Mouse (Mus musculus): ENCODE data around the gene Ppp4r3b. TPM values are rescaled to one million over a fixed set of nuclear protein-coding genes. Genes with fewer than 3 reads are reported as not detected.

The Ppp4r3b gene
- 69.0 and 80.4 TPM in 2 replicates for polyA plus RNA-seq (2015; fragmentation: Nextera tagmentation; extraction: Ambion mirVana)

DNA sequence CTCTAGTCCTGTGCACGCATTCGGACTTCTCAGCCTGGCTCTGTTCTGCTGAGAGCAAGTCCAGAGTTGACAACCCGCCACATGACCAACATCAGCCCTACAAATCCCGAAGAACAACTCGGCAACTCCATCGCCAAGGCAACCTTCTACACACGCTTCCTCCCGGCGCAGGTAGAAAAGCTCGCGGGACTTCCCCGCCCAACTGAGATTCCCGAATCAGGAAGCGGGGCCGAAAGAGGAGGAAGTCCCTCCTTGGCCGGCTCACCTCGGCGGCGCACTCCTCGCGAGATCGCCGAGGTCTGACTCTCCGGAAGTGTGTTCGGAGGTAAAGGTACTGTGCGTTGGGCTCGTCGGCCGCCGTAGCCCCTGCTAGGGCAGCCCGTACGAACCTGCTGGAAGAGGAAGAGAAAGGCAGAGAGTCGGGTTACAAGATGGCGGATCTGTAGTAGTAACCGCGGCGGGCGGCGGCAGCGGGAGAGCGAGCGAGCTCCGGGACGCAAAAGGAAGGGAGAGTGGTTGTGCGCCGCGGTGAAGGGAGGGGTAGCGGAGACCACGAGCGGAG lies at the start of gene Ppp4r3b:
TSS of gene Ppp4r3b (plus strand) at position 328 of the 562 bp plus-strand sequence.
- Histone ChIP-seq H3K9me3 (replicated peaks; ENCODE audit: control insufficient read depth, low read length, poor library complexity, severe bottlenecking) (no peaks in the 10 kb centered on the region), H3K4me3 (ENCODE audit: low read depth, low read length) (peak within 1 kb of the TSS; percentile 98), H3K27me3 (ENCODE audit: control insufficient read depth, insufficient read depth, low read depth, low read length) (no peaks in the 10 kb centered on the region), H3K4me2 (ENCODE audit: low read length) (peak within 1 kb of the TSS; percentile 92), H3K9ac (ENCODE audit: low read depth, low read length) (peak within 1 kb of the TSS; percentile 98), H3K27ac (ENCODE audit: low read length) (peak within 1 kb of the TSS; percentile 97), H3K36me3 (ENCODE audit: control insufficient read depth, insufficient read depth, low read length) (no peaks in the 10 kb centered on the region), H3K4me1 (ENCODE audit: control insufficient read depth, insufficient read depth, low read length) (peaks cover 21% of the 10 kb centered on the region)
- peak; percentile 99 for ATAC-seq
- under 1% methylated on average over 50 of the region's 50 CpGs for WGBS

DNA sequence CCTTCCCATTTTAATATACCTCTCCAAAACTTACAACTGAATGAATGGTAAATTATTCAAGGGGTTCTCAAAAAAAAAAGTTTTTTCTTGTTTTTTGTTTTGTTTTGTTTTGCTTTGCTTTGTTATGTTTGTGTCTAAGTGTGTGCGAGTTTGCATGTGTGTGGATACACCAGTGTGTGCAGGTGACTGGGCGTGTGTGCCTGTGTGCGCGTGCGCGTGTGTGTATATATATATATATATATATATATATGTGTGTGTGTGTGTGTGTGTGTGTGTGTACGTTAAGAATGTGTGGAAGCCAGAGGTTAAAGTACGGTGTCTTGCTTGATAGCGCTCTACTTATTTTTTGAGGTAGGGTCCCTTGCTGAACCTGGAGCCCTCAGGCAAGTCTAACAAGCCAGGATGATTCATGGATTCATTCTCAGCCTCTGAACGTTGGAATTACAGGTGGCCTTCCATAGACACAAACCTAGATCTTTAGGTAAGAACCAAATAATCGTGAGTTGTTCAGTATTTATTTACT lies 42.8 kb upstream of the Ppp4r3b start:
- Histone ChIP-seq H3K27ac (ENCODE audit: low read length) (peak overlapping the region; percentile 69), H3K9ac (ENCODE audit: low read depth, low read length) (peak overlapping the region; percentile 83), H3K4me3 (ENCODE audit: low read depth, low read length) (peak overlapping the region; percentile 86), H3K36me3 (ENCODE audit: control insufficient read depth, insufficient read depth, low read length) (peaks cover 8% of the 10 kb centered on the region; the same call in 1 of the 2 replicates), H3K9me3 (replicated peaks; ENCODE audit: control insufficient read depth, low read length, poor library complexity, severe bottlenecking) (no peaks in the 10 kb centered on the region), H3K4me2 (ENCODE audit: low read length) (peak overlapping the region; percentile 50), H3K27me3 (ENCODE audit: control insufficient read depth, insufficient read depth, low read depth, low read length) (no peaks in the 10 kb centered on the region), H3K4me1 (ENCODE audit: control insufficient read depth, insufficient read depth, low read length) (peaks cover 5% of the 10 kb centered on the region)
- ATAC-seq = peak; percentile 80
- WGBS = 63% methylated on average over 11 of the region's 11 CpGs

DNA sequence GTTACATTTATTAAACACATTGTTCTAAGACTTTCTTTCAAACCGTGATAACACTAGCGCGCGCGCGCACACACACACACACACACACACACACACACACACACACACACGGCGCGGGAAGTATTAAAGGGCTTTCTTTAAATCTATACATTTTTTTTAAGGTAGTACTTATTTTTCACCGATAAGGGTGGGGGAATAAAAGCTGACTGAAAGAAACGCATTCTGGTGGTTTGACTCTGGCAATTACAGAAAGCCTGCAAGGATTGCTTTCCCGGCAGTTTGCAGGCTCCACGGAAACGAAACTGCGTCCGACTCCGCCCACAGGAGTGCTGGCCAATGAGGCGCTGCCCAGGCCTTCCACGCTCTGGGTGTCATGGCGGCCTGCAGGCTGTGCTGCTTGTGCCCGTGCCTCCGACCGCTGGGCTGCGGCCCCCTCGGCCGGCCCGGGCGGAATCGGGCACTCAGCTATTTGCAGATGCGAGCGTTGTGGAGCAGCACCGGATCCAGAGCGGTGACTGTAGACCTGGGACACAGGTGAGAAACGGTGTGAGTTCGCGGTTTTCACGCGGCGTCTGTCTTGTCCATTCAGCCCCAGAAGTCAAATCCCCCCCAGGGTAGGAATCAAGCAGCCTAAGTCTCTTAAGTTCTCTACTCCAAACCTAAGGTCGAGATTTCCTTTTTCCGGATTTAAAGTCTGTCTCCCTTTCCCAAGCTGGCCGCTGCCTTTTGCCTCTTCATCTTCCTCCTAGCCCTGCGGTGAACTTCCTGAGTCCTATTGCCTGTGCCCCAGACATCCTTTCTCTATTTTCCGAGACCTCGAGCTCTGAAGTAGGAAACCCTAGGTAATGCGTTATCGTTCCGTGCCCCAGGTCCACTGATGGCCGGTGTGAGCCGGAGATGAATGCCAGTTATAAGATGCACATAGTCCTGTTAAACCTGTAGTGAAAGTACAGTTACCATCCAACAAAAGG lies 42.0 kb upstream of the Ppp4r3b start, which contains the start of gene Pnpt1:
TSS of gene Pnpt1 (plus strand) at position 360 of the 971 bp plus-strand sequence.
- no peaks in the 10 kb centered on the region for H3K9me3 ChIP-seq (replicated peaks; ENCODE audit: control insufficient read depth, low read length, poor library complexity, severe bottlenecking)
- peaks cover 5% of the 10 kb centered on the region for H3K4me1 ChIP-seq (ENCODE audit: control insufficient read depth, insufficient read depth, low read length)
- H3K27ac ChIP-seq (ENCODE audit: low read length) = peak within 1 kb of the TSS; percentile 79
- 2% methylated on average over 50 of the region's 50 CpGs for WGBS
- peak within 1 kb of the TSS; percentile 83 for H3K9ac ChIP-seq (ENCODE audit: low read depth, low read length)
- peak; percentile 100 for ATAC-seq
- peak within 1 kb of the TSS; percentile 63 for H3K4me2 ChIP-seq (ENCODE audit: low read length)
- H3K4me3 ChIP-seq (ENCODE audit: low read depth, low read length) = peak within 1 kb of the TSS; percentile 86
- no peaks in the 10 kb centered on the region for H3K27me3 ChIP-seq (ENCODE audit: control insufficient read depth, insufficient read depth, low read depth, low read length)
- H3K36me3 ChIP-seq (ENCODE audit: control insufficient read depth, insufficient read depth, low read length) = peaks cover 8% of the 10 kb centered on the region; the same call in 1 of the 2 replicates

DNA sequence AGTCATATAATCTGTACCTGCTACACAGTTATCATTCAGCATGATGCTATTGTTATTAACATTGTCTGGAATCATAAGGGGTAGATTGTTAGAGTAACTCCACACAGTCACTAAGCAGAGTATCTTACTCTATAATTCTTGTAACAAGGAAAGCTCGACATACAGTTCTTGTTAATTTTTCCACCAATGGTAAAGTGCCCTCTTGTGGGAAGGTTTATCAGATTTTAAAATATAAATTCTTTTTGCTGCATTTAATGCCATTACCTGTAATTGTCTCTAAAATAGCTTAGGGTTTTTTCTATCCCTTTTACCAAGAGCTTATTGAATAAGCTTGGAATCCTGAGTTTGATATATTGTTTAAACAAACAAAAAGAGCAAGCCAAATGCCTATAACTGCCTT lies 32.0 kb upstream of the Ppp4r3b start:
- Histone ChIP-seq H3K4me3 (ENCODE audit: low read depth, low read length) (no peak overlapping the region), H3K4me1 (ENCODE audit: control insufficient read depth, insufficient read depth, low read length) (no peaks in the 10 kb centered on the region), H3K9ac (ENCODE audit: low read depth, low read length) (no peak overlapping the region), H3K4me2 (ENCODE audit: low read length) (no peak overlapping the region), H3K27me3 (ENCODE audit: control insufficient read depth, insufficient read depth, low read depth, low read length) (no peaks in the 10 kb centered on the region), H3K27ac (ENCODE audit: low read length) (no peak overlapping the region), H3K9me3 (replicated peaks; ENCODE audit: control insufficient read depth, low read length, poor library complexity, severe bottlenecking) (no peaks in the 10 kb centered on the region), H3K36me3 (ENCODE audit: control insufficient read depth, insufficient read depth, low read length) (peaks cover 10% of the 10 kb centered on the region; the same call in 1 of the 2 replicates)
- 55% methylated on average over 1 of the region's 1 CpGs for WGBS
- ATAC-seq = no peak

DNA sequence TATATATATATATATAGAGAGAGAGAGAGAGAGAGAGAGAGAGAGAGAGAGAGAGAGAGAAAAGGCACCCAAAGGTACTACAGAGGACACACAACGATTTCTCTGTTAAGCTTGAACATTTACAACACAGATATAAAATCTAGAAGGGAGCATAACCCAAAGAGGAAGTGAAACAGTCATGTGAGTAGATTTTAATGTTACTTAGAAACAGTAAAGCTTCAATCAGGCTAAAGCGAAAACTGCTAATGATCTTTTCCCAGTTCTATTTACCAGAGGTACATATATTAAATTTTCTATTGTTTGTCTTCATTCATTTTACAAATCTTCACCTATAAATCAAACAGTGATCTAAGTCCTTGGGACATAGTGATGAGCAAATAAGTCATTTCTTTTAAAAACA lies 23.8 kb upstream of the Ppp4r3b start:
- Histone ChIP-seq H3K36me3 (ENCODE audit: control insufficient read depth, insufficient read depth, low read length) (peaks cover 14% of the 10 kb centered on the region), H3K4me1 (ENCODE audit: control insufficient read depth, insufficient read depth, low read length) (no peaks in the 10 kb centered on the region), H3K4me3 (ENCODE audit: low read depth, low read length) (no peak overlapping the region), H3K27me3 (ENCODE audit: control insufficient read depth, insufficient read depth, low read depth, low read length) (no peaks in the 10 kb centered on the region), H3K9me3 (replicated peaks; ENCODE audit: control insufficient read depth, low read length, poor library complexity, severe bottlenecking) (no peaks in the 10 kb centered on the region), H3K4me2 (ENCODE audit: low read length) (no peak overlapping the region), H3K9ac (ENCODE audit: low read depth, low read length) (no peak overlapping the region), H3K27ac (ENCODE audit: low read length) (no peak overlapping the region)
- WGBS = 85% methylated on average over 2 of the region's 2 CpGs
- ATAC-seq = no peak

DNA sequence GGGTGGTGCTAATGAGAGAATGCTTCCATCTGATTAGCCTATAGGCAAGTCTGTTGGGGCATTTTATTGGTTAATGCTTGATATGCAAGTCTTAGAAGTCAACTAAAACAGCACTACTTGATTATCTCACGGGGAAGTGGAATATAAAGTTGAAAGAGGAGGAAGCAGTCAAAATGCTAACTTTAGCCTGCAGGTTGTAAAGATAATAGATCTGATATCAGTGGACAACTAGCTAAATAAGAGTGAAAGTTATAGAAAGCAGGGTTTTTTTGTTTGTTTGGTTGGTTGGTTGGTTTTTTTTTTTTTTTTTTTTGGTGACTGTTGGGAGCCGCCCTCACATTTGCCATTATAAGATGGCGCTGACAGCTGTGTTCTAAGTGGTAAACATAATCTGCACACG lies 9.1 kb upstream of the Ppp4r3b start:
- Histone ChIP-seq H3K9ac (ENCODE audit: low read depth, low read length) (no peak overlapping the region), H3K4me3 (ENCODE audit: low read depth, low read length) (no peak overlapping the region), H3K36me3 (ENCODE audit: control insufficient read depth, insufficient read depth, low read length) (peaks cover 17% of the 10 kb centered on the region), H3K9me3 (replicated peaks; ENCODE audit: control insufficient read depth, low read length, poor library complexity, severe bottlenecking) (no peaks in the 10 kb centered on the region), H3K4me2 (ENCODE audit: low read length) (no peak overlapping the region), H3K27ac (ENCODE audit: low read length) (no peak overlapping the region), H3K27me3 (ENCODE audit: control insufficient read depth, insufficient read depth, low read depth, low read length) (no peaks in the 10 kb centered on the region), H3K4me1 (ENCODE audit: control insufficient read depth, insufficient read depth, low read length) (no peaks in the 10 kb centered on the region)
- no peak for ATAC-seq
- WGBS = 98% methylated on average over 4 of the region's 4 CpGs

DNA sequence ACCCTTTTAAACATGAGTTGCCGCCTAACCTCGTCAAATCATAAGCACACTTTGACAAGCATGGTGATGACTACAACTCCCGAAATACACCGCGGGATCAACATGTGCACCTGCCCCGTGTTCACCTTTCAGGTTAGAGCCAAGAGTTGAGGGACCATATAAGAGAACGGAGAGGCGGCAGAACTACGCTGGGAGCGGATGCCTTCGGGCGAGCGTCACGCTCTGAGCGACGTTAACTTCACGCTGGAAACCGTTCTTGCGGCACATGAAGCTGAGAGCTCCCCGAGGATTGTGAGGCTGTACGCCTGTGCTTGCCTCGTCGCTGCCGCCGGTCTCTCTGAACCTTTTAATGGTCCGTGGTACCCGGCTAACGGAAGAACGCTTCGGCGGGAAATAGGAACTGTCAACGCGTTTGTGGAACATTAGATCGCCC lies 715 bp upstream of the Ppp4r3b start:
- H3K9me3 ChIP-seq (replicated peaks; ENCODE audit: control insufficient read depth, low read length, poor library complexity, severe bottlenecking) = no peaks in the 10 kb centered on the region
- peak overlapping the region; percentile 97 for H3K27ac ChIP-seq (ENCODE audit: low read length)
- H3K9ac ChIP-seq (ENCODE audit: low read depth, low read length) = peak overlapping the region; percentile 68
- peak overlapping the region; percentile 72 for H3K4me2 ChIP-seq (ENCODE audit: low read length)
- under 1% methylated on average over 34 of the region's 34 CpGs for WGBS
- H3K4me1 ChIP-seq (ENCODE audit: control insufficient read depth, insufficient read depth, low read length) = peaks cover 21% of the 10 kb centered on the region
- H3K27me3 ChIP-seq (ENCODE audit: control insufficient read depth, insufficient read depth, low read depth, low read length) = no peaks in the 10 kb centered on the region
- peak overlapping the region; percentile 98 for H3K4me3 ChIP-seq (ENCODE audit: low read depth, low read length)
- peak; percentile 65 for ATAC-seq
- no peaks in the 10 kb centered on the region for H3K36me3 ChIP-seq (ENCODE audit: control insufficient read depth, insufficient read depth, low read length)

DNA sequence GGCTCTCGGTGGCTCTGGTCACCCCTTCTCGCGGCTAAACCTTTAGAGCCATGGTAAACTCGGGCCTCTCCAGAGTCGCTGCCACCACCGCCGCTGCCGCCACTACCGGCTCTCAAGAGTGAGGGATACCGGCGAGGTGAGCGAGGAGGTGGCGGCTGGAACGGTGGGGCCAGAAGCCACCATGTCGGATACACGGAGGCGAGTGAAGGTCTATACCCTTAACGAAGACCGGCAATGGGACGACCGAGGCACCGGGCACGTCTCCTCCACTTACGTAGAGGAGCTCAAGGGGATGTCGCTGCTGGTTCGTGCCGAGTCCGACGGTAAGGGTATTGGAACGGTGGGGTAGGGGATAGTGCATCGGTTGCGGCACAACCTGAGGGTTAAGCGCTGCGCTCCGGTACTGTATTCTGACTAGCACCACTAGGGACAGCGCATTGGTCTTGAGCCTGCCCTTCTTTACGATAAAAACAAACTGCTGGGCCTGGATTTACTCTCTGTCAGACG lies 488 bp downstream of the Ppp4r3b start:
- Histone ChIP-seq H3K4me1 (ENCODE audit: control insufficient read depth, insufficient read depth, low read length) (peaks cover 21% of the 10 kb centered on the region), H3K36me3 (ENCODE audit: control insufficient read depth, insufficient read depth, low read length) (no peaks in the 10 kb centered on the region), H3K9me3 (replicated peaks; ENCODE audit: control insufficient read depth, low read length, poor library complexity, severe bottlenecking) (no peaks in the 10 kb centered on the region), H3K27ac (ENCODE audit: low read length) (peak overlapping the region; percentile 97), H3K4me2 (ENCODE audit: low read length) (peak overlapping the region; percentile 92), H3K9ac (ENCODE audit: low read depth, low read length) (peak overlapping the region; percentile 98), H3K4me3 (ENCODE audit: low read depth, low read length) (peak overlapping the region; percentile 98), H3K27me3 (ENCODE audit: control insufficient read depth, insufficient read depth, low read depth, low read length) (no peaks in the 10 kb centered on the region)
- peak; percentile 77 for ATAC-seq
- under 1% methylated on average over 38 of the region's 38 CpGs for WGBS
